Mouse (Mus musculus) intestine, embryonic 16.5 days (tissue): Measurements from ENCODE around the gene Fam111a. TPM values are rescaled to one million over a fixed set of nuclear protein-coding genes. Genes with fewer than 3 reads are reported as not detected.
A peak's percentile ranks its signal among the peaks of the same experiment; 100 is the strongest.

Experiments used
- ATAC-seq: fragments of 200-750 bp; cut with Nextera tagmentation; 2 replicates; pipeline ENCODE4 v1.8.0; 2017; ENCODE audit warnings: moderate TSS enrichment, moderate library complexity
- H3K27ac ChIP-seq: fragments of 300-500 bp; sonication (generic); 2 replicates; pipeline ENCODE4 v1.5.1; 2014; ENCODE audit warnings: mild to moderate bottlenecking, low read length
- H3K27me3 ChIP-seq: fragments of 300-500 bp; sonication (generic); replicated peaks from 2 replicates; pipeline ENCODE4 v1.6.1; 2014; ENCODE audit warnings: low read length, control low read depth, mixed read lengths; ENCODE audit not compliant: control insufficient read depth, insufficient read depth
- H3K36me3 ChIP-seq: fragments of 300-500 bp; sonication (generic); 2 replicates; pipeline ENCODE4 v1.6.1; 2014; ENCODE audit warnings: low read length, control low read depth; ENCODE audit not compliant: control insufficient read depth, insufficient read depth
- H3K4me1 ChIP-seq: fragments of 300-500 bp; sonication (generic); 2 replicates; pipeline ENCODE4 v1.6.1; 2014; ENCODE audit warnings: low read length, control low read depth, mixed read lengths; ENCODE audit not compliant: control insufficient read depth, insufficient read depth
- H3K4me2 ChIP-seq: fragments of 300-500 bp; sonication (generic); 2 replicates; pipeline ENCODE4 v1.6.1; 2014; ENCODE audit warnings: low read depth, low read length, control low read depth
- H3K4me3 ChIP-seq: fragments of 300-500 bp; sonication (generic); 2 replicates; pipeline ENCODE4 v1.5.1; 2014; ENCODE audit warnings: mild to moderate bottlenecking, low read length
- H3K9ac ChIP-seq: fragments of 300-500 bp; sonication (generic); 2 replicates; pipeline ENCODE4 v1.6.1; 2014; ENCODE audit warnings: low read depth, low read length
- H3K9me3 ChIP-seq: fragments of 300-500 bp; sonication (generic); 2 replicates; pipeline ENCODE4 v1.6.1; 2016; ENCODE audit warnings: low read length, control low read depth; ENCODE audit not compliant: control insufficient read depth
- WGBS: fragments of 180-500 bp; shearing (Covaris S2); extraction: QIAGEN DNeasy Blood & Tissue Kit; methylation state at CpG from one replicate; pipeline ENCODE4 v1.1.7; 2014; 5-methylcytosine and 5-hydroxymethylcytosine counted together
- polyA plus RNA-seq: library from polyadenylated mRNA; unstranded; fragments of >200 nt; fragmentation: Nextera tagmentation; extraction: Ambion mirVana; gene quantifications from 2 replicates; pipeline ENCODE4 v1.2.1, GENCODE M21; 2015

Fam111a gene
- polyA plus RNA-seq, 1 experiment from 2014 or later: 16.3 TPM

DNA sequence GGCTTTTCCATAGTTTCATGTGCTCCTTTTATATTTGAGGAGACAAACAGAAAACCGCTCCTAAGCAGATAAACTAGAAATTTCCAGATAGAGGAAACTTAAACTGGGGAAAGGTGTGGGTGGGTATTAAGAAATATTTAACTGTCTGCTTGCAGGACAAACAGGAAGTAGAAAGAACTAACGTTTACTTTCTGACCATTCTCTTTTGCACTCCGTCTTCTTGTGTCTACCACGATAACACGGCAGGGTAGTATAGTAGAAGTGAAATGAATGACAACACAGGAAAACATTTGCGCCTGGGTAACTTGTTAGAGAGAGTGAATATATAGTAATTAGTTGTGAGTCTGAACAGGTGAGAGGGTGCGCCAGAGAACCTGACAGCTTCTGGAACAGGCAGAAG, 42.8 kb upstream of the Fam111a start:
- Histone ChIP-seq H3K27ac (no peak overlapping the region), H3K4me2 (no peak overlapping the region), H3K4me1 (peaks cover 14% of the 10 kb centered on the region), H3K9me3 (no peaks in the 10 kb centered on the region), H3K36me3 (no peaks in the 10 kb centered on the region), H3K4me3 (no peak overlapping the region), H3K9ac (no peak overlapping the region), H3K27me3 (no peaks in the 10 kb centered on the region)
- 71% methylated on average over 7 of the region's 7 CpGs for WGBS
- no peak for ATAC-seq

DNA sequence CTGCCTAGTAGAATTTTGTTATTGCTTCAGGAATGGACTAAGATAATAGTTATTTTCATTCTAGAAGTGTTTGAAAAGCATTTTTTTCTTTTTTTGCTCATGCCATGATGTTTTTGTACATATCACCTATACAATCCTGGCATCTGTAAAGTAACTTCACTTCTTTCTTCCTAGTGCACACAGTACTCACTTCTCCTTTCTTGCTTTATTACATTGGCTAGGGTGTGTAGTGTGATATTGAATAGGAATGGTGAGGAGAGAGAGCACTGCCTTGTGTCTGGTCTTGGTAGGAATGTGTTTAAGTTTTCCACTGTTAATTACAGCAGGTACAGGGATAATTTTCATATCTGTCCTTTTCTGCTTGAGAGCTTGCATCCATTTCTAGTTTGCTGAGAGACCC, 30.9 kb upstream of the Fam111a start:
- Histone ChIP-seq H3K4me1 (no peaks in the 10 kb centered on the region), H3K4me2 (no peak overlapping the region), H3K9me3 (no peaks in the 10 kb centered on the region), H3K9ac (no peak overlapping the region), H3K27ac (no peak overlapping the region), H3K4me3 (no peak overlapping the region), H3K27me3 (no peaks in the 10 kb centered on the region), H3K36me3 (no peaks in the 10 kb centered on the region)
- no peak for ATAC-seq

DNA sequence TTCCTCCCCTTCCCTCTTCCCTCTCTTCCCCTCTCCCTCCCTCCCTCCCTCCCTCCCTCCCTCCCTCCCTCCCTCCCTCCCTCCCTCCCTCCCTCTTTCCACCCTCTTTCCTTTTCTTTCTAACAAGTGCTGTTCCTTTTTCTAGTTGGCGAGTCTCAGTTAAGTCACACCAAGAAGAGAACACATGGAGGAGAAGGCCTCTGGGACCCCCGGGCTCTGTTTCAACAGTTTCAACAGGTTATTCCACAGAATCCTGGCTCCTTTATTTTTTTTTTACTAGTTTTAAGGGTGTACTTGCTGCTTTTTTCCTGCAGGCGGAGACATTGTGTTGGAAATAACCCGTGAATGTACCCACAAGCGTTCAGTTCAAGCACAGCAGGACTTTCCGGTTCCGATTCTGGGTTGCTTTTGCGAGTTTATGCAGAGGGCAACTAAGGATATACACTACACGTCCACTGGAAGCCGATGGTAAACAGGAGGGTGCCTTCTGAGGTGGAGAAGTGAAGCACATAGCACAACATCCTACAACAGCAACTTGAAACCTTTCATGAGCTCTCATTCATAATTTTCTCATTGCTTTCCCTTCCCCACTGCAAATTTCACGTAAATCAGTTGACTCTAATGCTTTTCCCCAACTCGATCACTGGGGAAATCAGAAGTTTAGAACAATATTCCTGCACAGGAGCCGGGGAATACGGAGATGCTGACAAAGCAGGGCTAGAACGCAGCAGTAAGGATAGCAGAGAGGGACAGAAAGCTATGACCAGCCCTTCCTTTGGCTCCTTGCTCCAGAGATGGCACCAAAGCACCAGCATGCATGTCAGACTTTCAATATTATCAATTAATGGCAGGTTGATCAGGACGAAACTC, 27.6 kb upstream of the Fam111a start:
- no peaks in the 10 kb centered on the region for H3K9me3 ChIP-seq
- H3K4me1 ChIP-seq: no peaks in the 10 kb centered on the region
- H3K4me3 ChIP-seq: peak overlapping the region; percentile 43
- no peak overlapping the region for H3K27ac ChIP-seq
- 3% methylated on average over 15 of the region's 16 CpGs for WGBS
- H3K4me2 ChIP-seq: peak overlapping the region; percentile 65
- H3K9ac ChIP-seq: peak overlapping the region; percentile 52
- no peaks in the 10 kb centered on the region for H3K27me3 ChIP-seq
- peak; percentile 92 for ATAC-seq
- H3K36me3 ChIP-seq: no peaks in the 10 kb centered on the region

DNA sequence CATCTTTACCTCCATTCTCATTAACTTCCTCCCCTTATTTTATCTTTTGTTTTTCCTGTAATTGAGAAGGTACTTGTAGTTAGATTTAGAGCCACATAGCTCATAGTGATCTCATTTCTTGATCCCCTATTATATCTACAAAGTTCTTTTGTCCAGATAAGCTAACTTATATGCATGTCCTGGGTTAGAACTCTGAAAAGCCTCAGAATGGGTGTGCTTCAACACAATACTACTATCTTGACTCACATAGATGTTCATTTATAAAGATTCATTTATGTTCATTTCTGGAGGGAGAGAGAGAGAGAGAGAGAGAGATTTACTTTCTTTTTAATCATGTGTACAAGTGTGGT, 27.0 kb upstream of the Fam111a start:
- H3K9ac ChIP-seq: no peak overlapping the region
- peak overlapping the region; percentile 43; the same call in 1 of the 2 replicates for H3K4me3 ChIP-seq

DNA sequence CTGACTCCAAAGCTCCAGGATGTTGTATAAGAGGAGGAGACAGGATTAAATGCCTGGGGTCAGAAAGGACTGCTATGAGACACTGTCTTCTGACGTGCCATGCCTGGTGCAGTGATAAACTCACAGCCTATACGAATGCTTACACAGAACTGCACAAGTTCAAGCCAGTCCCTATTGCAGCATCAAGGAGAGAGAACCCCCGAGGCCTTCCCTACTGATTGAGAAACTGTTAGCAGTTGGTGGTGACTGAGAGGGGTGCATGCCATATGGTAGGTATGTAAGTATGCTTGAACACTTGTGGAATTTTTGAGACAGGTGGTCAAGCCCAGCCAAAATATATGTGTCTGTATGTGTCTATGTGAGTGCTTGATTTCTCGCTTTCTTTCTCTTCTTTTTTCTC, 22.2 kb upstream of the Fam111a start:
- no peaks in the 10 kb centered on the region for H3K9me3 ChIP-seq
- no peaks in the 10 kb centered on the region for H3K27me3 ChIP-seq
- H3K27ac ChIP-seq: no peak overlapping the region
- H3K9ac ChIP-seq: no peak overlapping the region
- 51% methylated on average over 4 of the region's 4 CpGs for WGBS
- no peak overlapping the region for H3K4me3 ChIP-seq
- no peak overlapping the region for H3K4me2 ChIP-seq
- no peaks in the 10 kb centered on the region for H3K36me3 ChIP-seq
- H3K4me1 ChIP-seq: no peaks in the 10 kb centered on the region
- no peak for ATAC-seq

More for the DNA sequence above, 27.0 kb upstream of the Fam111a start:
- Histone ChIP-seq H3K9me3 (no peaks in the 10 kb centered on the region), H3K27ac (no peak overlapping the region), H3K4me2 (0 out of 2 replicates have a peak overlapping the region, but pooled peaks have one; percentile 65), H3K4me1 (no peaks in the 10 kb centered on the region), H3K27me3 (no peaks in the 10 kb centered on the region), H3K36me3 (no peaks in the 10 kb centered on the region)
- no peak for ATAC-seq

DNA sequence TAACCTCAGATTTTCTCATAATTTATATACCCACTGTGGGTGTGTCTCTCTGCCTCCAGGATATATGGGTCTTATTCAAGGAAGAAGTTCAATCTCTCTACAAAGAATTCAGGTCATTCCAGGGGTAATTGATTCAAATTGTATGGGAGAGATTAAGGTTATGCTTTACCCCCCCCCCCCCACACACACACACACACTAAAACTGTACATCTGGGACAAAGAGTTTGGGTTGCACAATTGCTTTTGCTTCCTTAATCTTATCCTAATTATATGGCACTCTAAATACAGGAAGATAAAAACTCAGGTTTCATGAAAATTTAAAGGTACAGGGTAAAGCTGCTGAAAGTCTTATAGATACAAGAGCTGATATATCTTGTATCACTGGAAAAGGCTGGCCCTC, 8.4 kb upstream of the Fam111a start:
- Histone ChIP-seq H3K36me3 (no peaks in the 10 kb centered on the region), H3K9ac (no peak overlapping the region), H3K4me2 (no peak overlapping the region), H3K4me1 (no peaks in the 10 kb centered on the region), H3K9me3 (no peaks in the 10 kb centered on the region), H3K27ac (no peak overlapping the region), H3K27me3 (no peaks in the 10 kb centered on the region), H3K4me3 (no peak overlapping the region)
- peak; percentile 80 for ATAC-seq

DNA sequence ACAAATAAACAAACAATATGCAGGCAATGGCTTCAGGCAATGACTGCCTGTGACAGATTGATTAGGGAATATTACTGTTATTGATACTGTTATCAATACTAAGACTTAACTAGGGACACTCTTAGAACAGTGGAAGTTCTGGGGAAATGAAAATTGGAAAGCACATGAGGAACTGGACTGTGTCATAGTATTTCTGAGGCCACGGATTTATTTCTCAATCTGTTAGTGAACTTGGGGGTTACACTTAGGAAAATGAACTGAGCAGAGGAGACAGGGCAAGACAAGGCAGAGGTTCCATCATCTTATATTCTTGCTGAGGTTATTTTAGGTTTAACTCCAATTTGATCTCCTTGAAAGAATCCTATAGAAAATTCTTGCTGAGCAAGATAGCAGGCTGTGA, 5.6 kb upstream of the Fam111a start:
- no peak overlapping the region for H3K4me3 ChIP-seq
- H3K36me3 ChIP-seq: no peaks in the 10 kb centered on the region
- no peak overlapping the region for H3K27ac ChIP-seq
- H3K27me3 ChIP-seq: no peaks in the 10 kb centered on the region
- 82% methylated on average over 1 of the region's 1 CpGs for WGBS
- no peak for ATAC-seq
- no peak overlapping the region for H3K4me2 ChIP-seq
- no peaks in the 10 kb centered on the region for H3K9me3 ChIP-seq
- no peaks in the 10 kb centered on the region for H3K4me1 ChIP-seq
- no peak overlapping the region for H3K9ac ChIP-seq

DNA sequence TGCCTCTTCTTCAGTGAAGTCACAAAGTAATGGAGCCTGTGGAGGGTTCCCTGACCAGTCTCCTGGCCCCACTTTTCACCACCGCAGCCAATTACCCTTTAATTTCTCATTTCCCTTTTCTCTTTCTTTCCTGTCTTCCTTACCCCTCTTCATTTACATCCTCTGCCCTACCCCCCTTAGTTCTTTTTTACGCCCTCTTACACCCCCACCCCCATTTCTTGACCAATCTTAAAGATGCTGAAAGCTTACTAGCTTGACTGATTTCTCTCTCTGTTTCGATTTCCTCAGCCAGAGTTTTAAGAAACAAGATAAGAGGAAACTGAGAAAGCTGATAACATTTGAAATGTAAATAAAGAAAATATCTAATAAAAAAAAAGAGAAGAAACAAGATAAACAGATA, 4.8 kb upstream of the Fam111a start:
- no peak overlapping the region for H3K4me2 ChIP-seq
- no peaks in the 10 kb centered on the region for H3K4me1 ChIP-seq
- H3K36me3 ChIP-seq: no peaks in the 10 kb centered on the region
- no peaks in the 10 kb centered on the region for H3K27me3 ChIP-seq
- H3K9ac ChIP-seq: no peak overlapping the region
- H3K4me3 ChIP-seq: no peak overlapping the region
- 55% methylated on average over 3 of the region's 3 CpGs for WGBS
- no peak for ATAC-seq
- H3K9me3 ChIP-seq: no peaks in the 10 kb centered on the region
- H3K27ac ChIP-seq: no peak overlapping the region

DNA sequence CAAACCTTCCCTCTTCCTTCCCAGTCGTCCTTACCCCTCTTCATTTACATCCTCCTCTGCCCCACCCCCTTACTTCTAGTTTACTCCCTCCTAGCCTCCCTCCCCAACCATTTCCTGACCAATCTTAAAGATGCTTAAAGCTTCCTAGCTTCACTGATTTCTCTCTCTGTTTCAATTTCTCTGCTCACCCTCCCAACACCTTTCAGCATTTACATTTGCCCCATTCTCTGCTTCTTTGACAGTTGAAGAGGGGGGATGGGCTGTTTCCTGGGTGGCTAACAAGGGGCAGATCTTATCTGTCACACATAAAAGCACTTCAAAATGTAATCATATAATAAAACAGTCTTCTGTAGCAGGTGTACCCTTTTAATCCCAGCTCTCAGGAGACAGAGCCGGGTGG, 3.9 kb upstream of the Fam111a start:
- peak; percentile 39 for ATAC-seq
- H3K4me1 ChIP-seq: no peaks in the 10 kb centered on the region
- H3K9me3 ChIP-seq: no peaks in the 10 kb centered on the region
- H3K9ac ChIP-seq: no peak overlapping the region
- WGBS: 17% methylated on average over 2 of the region's 2 CpGs
- H3K27ac ChIP-seq: no peak overlapping the region
- H3K27me3 ChIP-seq: no peaks in the 10 kb centered on the region
- no peak overlapping the region for H3K4me3 ChIP-seq
- no peaks in the 10 kb centered on the region for H3K36me3 ChIP-seq
- H3K4me2 ChIP-seq: no peak overlapping the region

DNA sequence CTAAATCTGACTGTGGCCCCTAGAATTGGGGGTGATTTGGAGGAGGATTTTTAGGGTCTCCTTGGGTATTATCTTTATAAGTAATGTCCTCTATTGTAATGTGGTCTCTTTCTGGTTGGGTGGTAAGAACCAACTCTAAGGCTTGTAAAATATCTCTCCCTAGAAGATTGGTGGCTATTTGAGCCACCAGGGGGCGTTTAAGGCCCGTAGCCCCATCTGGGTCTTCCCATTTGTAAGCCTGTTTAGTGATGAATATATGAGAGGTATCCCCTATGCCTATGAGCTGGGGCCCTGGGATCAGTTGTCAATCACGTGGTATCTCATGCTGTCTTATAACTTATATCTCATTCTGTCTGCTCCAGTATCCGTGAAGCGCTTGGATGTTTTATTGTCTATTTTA, 3.6 kb downstream of the Fam111a start:
- no peaks in the 10 kb centered on the region for H3K9me3 ChIP-seq
- H3K27me3 ChIP-seq: no peaks in the 10 kb centered on the region
- no peak overlapping the region for H3K4me3 ChIP-seq
- H3K4me2 ChIP-seq: no peak overlapping the region
- H3K27ac ChIP-seq: no peak overlapping the region
- no peaks in the 10 kb centered on the region for H3K4me1 ChIP-seq
- WGBS: 75% methylated on average over 5 of the region's 5 CpGs
- no peak for ATAC-seq
- H3K9ac ChIP-seq: no peak overlapping the region
- H3K36me3 ChIP-seq: no peaks in the 10 kb centered on the region
